Mouse (Mus musculus) inflammation-experienced regulatory T-cells, adult 16 weeks (primary cell): Measurements from ENCODE around the gene Stxbp3. TPM values are rescaled to one million over a fixed set of nuclear protein-coding genes. Genes with fewer than 3 reads are reported as not detected.

ENCODE experiments used
- polyA plus RNA-seq: library from polyadenylated mRNA; unstranded; fragments of 100-300 nt; shearing (Covaris generic); gene quantifications from one replicate; pipeline ENCODE4 v1.2.1, GENCODE M21; 2017

The Stxbp3 gene
- 76.5 TPM for polyA plus RNA-seq

GRCm38 (mm10) chr3:108840000-108840715 lies at the start of gene Stxbp3:
Gene Stxbp3, minus strand, starts transcription at chr3:108840526.

GRCm38 (mm10) chr3:108889908-108890307 lies 49.6 kb upstream of the Stxbp3 start, which contains the start of gene Fndc7:
Gene Fndc7, minus strand, starts transcription at chr3:108890008.

Other genes starting within 250 kb of the Stxbp3 start
- gene Wdr47, start 249.2 kb downstream of the Stxbp3 start, polyA plus RNA-seq, result 16.6 TPM
- 80.6 TPM for gene Clcc1, start 186.6 kb downstream of the Stxbp3 start, polyA plus RNA-seq
- 3.2 TPM for gene Gpsm2, start 118.2 kb downstream of the Stxbp3 start, polyA plus RNA-seq
- gene Aknad1, start 100.9 kb downstream of the Stxbp3 start, polyA plus RNA-seq, result not detected
- gene Fndc7, start 49.5 kb upstream of the Stxbp3 start, polyA plus RNA-seq, result 0.24 TPM
- 94.3 TPM for gene Prpf38b, start 71.2 kb upstream of the Stxbp3 start, polyA plus RNA-seq
- 0.98 TPM for gene Henmt1, start 99.3 kb upstream of the Stxbp3 start, polyA plus RNA-seq
- gene Gm9857, start 99.9 kb upstream of the Stxbp3 start, polyA plus RNA-seq, result not detected
- 1.2 TPM for gene Fam102b, start 187.1 kb upstream of the Stxbp3 start, polyA plus RNA-seq
- not detected for gene Slc25a54, start 239.9 kb upstream of the Stxbp3 start, polyA plus RNA-seq